ENCODE assay signal across 24 mouse cellular contexts in genomic region chr2:154007381-154007780, GRCm38 (mm10). TPM values are rescaled to one million over a fixed set of nuclear protein-coding genes. Genes with fewer than 3 reads are reported as not detected.
A peak's percentile ranks its signal among the peaks of the same experiment; 100 is the strongest.
DNase-seq lines count a peak whose midpoint lies in the region; ATAC-seq and TF ChIP-seq lines count a peak whose summit lies in the region.
"Had no signal": no experiment of that assay in that cellular context is flagged by ENCODE, and none has a peak within 500 bp of the region (broad histone marks: within the 10 kb centered on the region; RNA-seq: fewer than 3 reads in every experiment).

No protein-coding gene starts in this region.

- POLR2A ChIA-PET in Patski (lab: Charles Lee) = no interaction called here

- in situ Hi-C loops in Patski (cut with MboI; ENCODE audit: low pct_unique_long_range_greater_than_20kb) = no loop called here

- peak; percentile 17 to 79 for DNase-seq in adrenal gland, adult (ENCODE audit: inconsistent age in 2 of 2, low spot score in 1 of 2)
- DNase-seq in adrenal gland, postnatal 25 days = no peak
- peak; percentile 39 for DNase-seq in adrenal gland, adult 8-10 months
- no peak for DNase-seq in adrenal gland, adult 18-20 months (ENCODE audit: low spot score in 2 of 2)
- no peak for DNase-seq in Patski (ENCODE audit: low read depth, low spot score)
- no peak for DNase-seq in lung, postnatal 25 days (ENCODE audit: low spot score)
- DNase-seq: B cell, adult 2 months; cerebellum, adult 11-12 months; cerebellum, adult 2 months; cerebellum, adult 9-10 months; cerebellum, postnatal 10 days; cerebellum, postnatal 25 days; forebrain, postnatal 0 days had no signal

- H3K27me3 ChIP-seq in Patski = peaks cover 2% of the 10 kb centered on the region
- H3K27me3 ChIP-seq: embryonic facial prominence, embryonic 12.5 days; forebrain, embryonic 13.5 days; forebrain, embryonic 15.5 days had no signal

- peak; percentile 8 for ATAC-seq in Patski
- ATAC-seq: CD4-positive, CD25-positive, alpha-beta regulatory T cell, adult 4 months; forebrain, embryonic 13.5 days; forebrain, embryonic 15.5 days; forebrain, postnatal 0 days had no signal

- TF ChIP-seq CTCF in Patski (IDR thresholded peaks at IDR 0.05) = no peak

- CTCF ChIA-PET in Patski (lab: Charles Lee) = interaction anchor here (0.7 to 1.3 kb wide), 2 partner anchors 10 to 13 kb away, joined by 3 to 4 read pairs; no protein-coding TSS in a partner anchor

RNA-seq across cellular contexts. Expression of gene Bpifa2, which starts 0.7 kb away (rescaled TPM):
- total RNA-seq in adrenal gland, postnatal 25 days (2021) = 0.43 TPM in 1 of 2 replicates, not detected in the other
- 1 to 10 TPM in 1 of 4 experiments, under 1 TPM in 3; 0.37 to 1.0 (median 0.67) TPM for total RNA-seq in adrenal gland, adult 8-10 months (2022)
- not detected for total RNA-seq in adrenal gland, adult 18-20 months (2021)
- not detected for polyA plus RNA-seq in Patski (2021)
- total RNA-seq: CH12.LX; forebrain, postnatal 0 days; gastrocnemius, adult 18-20 months had no signal
- polyA plus RNA-seq: CD4-positive, CD25-positive, alpha-beta regulatory T cell, adult 4 months; cerebellum, adult 2 months; cortical plate, adult 2 months; embryonic facial prominence, embryonic 10.5 days; embryonic facial prominence, embryonic 12.5 days; forebrain, embryonic 11.5 days; forebrain, embryonic 13.5 days; forebrain, embryonic 15.5 days; forebrain, postnatal 0 days; G1E had no signal

RNA-seq across cellular contexts. Expression of gene Bpifa6, which starts 32.6 kb away (rescaled TPM):
- total RNA-seq in adrenal gland, postnatal 25 days (2021) = not detected in 2 replicates
- under 1 TPM in 1 of 4 experiments, not detected in 3; 0.17 TPM for total RNA-seq in adrenal gland, adult 8-10 months (2022)
- total RNA-seq in adrenal gland, adult 18-20 months (2021) = not detected
- polyA plus RNA-seq in Patski (2021) = not detected
- total RNA-seq: CH12.LX; forebrain, postnatal 0 days; G1E; gastrocnemius, adult 18-20 months had no signal
- polyA plus RNA-seq: CD4-positive, CD25-positive, alpha-beta regulatory T cell, adult 4 months; cerebellum, adult 2 months; cortical plate, adult 2 months; embryonic facial prominence, embryonic 10.5 days; embryonic facial prominence, embryonic 12.5 days; embryonic facial prominence, embryonic 14.5 days; forebrain, embryonic 11.5 days; forebrain, embryonic 13.5 days; forebrain, embryonic 15.5 days; forebrain, postnatal 0 days; G1E had no signal

Comparison
In these comparisons a context has a peak if more than half of its experiments do, and no peak if none do; other contexts are left out.
1. DNase-seq: peak in adrenal gland, adult (2 of 2) and adrenal gland, adult 8-10 months (single experiment); none in adrenal gland, postnatal 25 days (single experiment), adrenal gland, adult 18-20 months (0 of 2), Patski (single experiment) and lung, postnatal 25 days (single experiment).